Mouse (Mus musculus): ENCODE results near the gene Mmgt2. TPM values are rescaled to one million over a fixed set of nuclear protein-coding genes. Genes with fewer than 3 reads are reported as not detected.
A peak's percentile ranks its signal among the peaks of the same experiment; 100 is the strongest.

Gene Mmgt2
- polyA plus RNA-seq, 1 experiment from 2014 or later, result 49.0 TPM

DNA sequence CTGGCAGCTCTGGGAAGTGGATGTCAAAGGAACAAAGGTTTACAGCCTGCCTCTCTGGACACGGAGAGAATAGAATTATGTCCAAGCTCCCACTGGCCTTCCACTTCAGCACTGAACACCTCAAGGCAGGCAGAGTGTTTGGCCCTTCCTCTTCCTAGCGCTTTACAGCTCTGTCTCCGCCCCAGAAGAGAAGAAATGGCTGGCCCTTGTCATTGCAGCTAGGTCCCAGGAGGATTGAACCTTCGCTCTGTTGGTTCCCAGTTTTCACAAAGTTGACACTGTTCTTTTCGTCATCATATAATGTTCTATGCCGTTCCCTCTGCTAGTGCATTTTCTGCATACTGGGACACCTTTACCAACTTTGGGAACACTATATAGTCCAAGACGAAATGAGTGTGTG lies 59.8 kb downstream of the Mmgt2 start:
- Histone ChIP-seq H3K36me3 (ENCODE audit: control insufficient read depth, insufficient read depth) (peaks cover 3% of the 10 kb centered on the region; the same call in 1 of the 2 replicates), H3K27me3 (ENCODE audit: control insufficient read depth, insufficient read depth, low read length) (no peaks in the 10 kb centered on the region), H3K27ac (ENCODE audit: low read length) (no peak overlapping the region), H3K4me3 (ENCODE audit: low read length) (no peak overlapping the region), H3K4me1 (ENCODE audit: control insufficient read depth, insufficient read depth, low read length) (no peaks in the 10 kb centered on the region), H3K4me2 (ENCODE audit: low read depth, low read length) (no peak overlapping the region), H3K9ac (ENCODE audit: low read length) (no peak overlapping the region), H3K9me3 (replicated peaks; ENCODE audit: control insufficient read depth, low read length) (no peaks in the 10 kb centered on the region)
- no peak for ATAC-seq (replicated peaks; ENCODE audit: extremely low read depth, insufficient read depth, low FRiP score)
- 62% methylated on average over 7 of the region's 7 CpGs for WGBS

- Histone ChIP-seq H3K9ac (ENCODE audit: low read length) (no peak overlapping the region), H3K4me1 (ENCODE audit: control insufficient read depth, insufficient read depth, low read length) (no peaks in the 10 kb centered on the region), H3K36me3 (ENCODE audit: control insufficient read depth, insufficient read depth) (peaks cover 17% of the 10 kb centered on the region), H3K9me3 (replicated peaks; ENCODE audit: control insufficient read depth, low read length) (no peaks in the 10 kb centered on the region), H3K4me3 (ENCODE audit: low read length) (no peak overlapping the region), H3K27me3 (ENCODE audit: control insufficient read depth, insufficient read depth, low read length) (no peaks in the 10 kb centered on the region), H3K27ac (ENCODE audit: low read length) (no peak overlapping the region), H3K4me2 (ENCODE audit: low read depth, low read length) (no peak overlapping the region)
- WGBS, result 60% methylated on average over 5 of the region's 5 CpGs
- peak; percentile 41; the same call in 1 of the 2 replicates for ATAC-seq (replicated peaks; ENCODE audit: extremely low read depth, insufficient read depth, low FRiP score)
Observed at GRCm38 (mm10) chr11:62710657-62711056, 62.2 kb downstream of the Mmgt2 start.

Other genes starting within 250 kb of the Mmgt2 start
- 6.3 and 7.2 TPM in 2 replicates for gene Pigl, start 190.2 kb upstream of the Mmgt2 start, polyA plus RNA-seq (2015; fragmentation: Nextera tagmentation; extraction: Ambion mirVana)
- gene Ncor1, start 190.1 kb upstream of the Mmgt2 start, polyA plus RNA-seq (2015; fragmentation: Nextera tagmentation; extraction: Ambion mirVana), result 72.0 and 106 TPM in 2 replicates
- gene Cenpv, start 109.4 kb upstream of the Mmgt2 start, polyA plus RNA-seq (2015; fragmentation: Nextera tagmentation; extraction: Ambion mirVana), result 18.0 and 21.4 TPM in 2 replicates
- gene Ubb, start 97.5 kb upstream of the Mmgt2 start, polyA plus RNA-seq (2015; fragmentation: Nextera tagmentation; extraction: Ambion mirVana), result 2,482 and 2,483 TPM in 2 replicates
- 6.1 and 6.8 TPM in 2 replicates for gene Trpv2, start 74.2 kb upstream of the Mmgt2 start, polyA plus RNA-seq (2015; fragmentation: Nextera tagmentation; extraction: Ambion mirVana)
- gene Lrrc75a, start 141 bp upstream of the Mmgt2 start, polyA plus RNA-seq (2015; fragmentation: Nextera tagmentation; extraction: Ambion mirVana), result 11.4 and 15.2 TPM in 2 replicates
- gene Zfp287, start 83.2 kb downstream of the Mmgt2 start, polyA plus RNA-seq (2015; fragmentation: Nextera tagmentation; extraction: Ambion mirVana), result 3.9 and 4.1 TPM in 2 replicates
- not detected in 2 replicates for gene Gm10428, start 104.4 kb downstream of the Mmgt2 start, polyA plus RNA-seq (2015; fragmentation: Nextera tagmentation; extraction: Ambion mirVana)
- gene Zfp286, start 140.8 kb downstream of the Mmgt2 start, polyA plus RNA-seq (2015; fragmentation: Nextera tagmentation; extraction: Ambion mirVana), result 8.7 and 8.9 TPM in 2 replicates
- 5.8 and 6.9 TPM in 2 replicates for gene Trim16, start 171.6 kb downstream of the Mmgt2 start, polyA plus RNA-seq (2015; fragmentation: Nextera tagmentation; extraction: Ambion mirVana)
- gene Fbxw10, start 198.4 kb downstream of the Mmgt2 start, polyA plus RNA-seq (2015; fragmentation: Nextera tagmentation; extraction: Ambion mirVana), result 0.25 and 0.45 TPM in 2 replicates
- gene Tvp23b, start 230.8 kb downstream of the Mmgt2 start, polyA plus RNA-seq (2015; fragmentation: Nextera tagmentation; extraction: Ambion mirVana), result 45.6 and 54.9 TPM in 2 replicates